Mouse (Mus musculus) small intestine, adult 2 months (tissue): Measurements from ENCODE around the gene Sstr2. TPM values are rescaled to one million over a fixed set of nuclear protein-coding genes. Genes with fewer than 3 reads are reported as not detected.

Source experiments
- H3K27ac ChIP-seq: fragments of 200-500 bp; 2 replicates; pipeline ENCODE4 v1.5.1; 2012; ENCODE audit warnings: low read depth, low read length, control low read depth, inconsistent platforms; ENCODE audit not compliant: insufficient read depth
- H3K27me3 ChIP-seq: fragments of 200-500 bp; 2 replicates; pipeline ENCODE4 v1.6.1; 2012; ENCODE audit warnings: mild to moderate bottlenecking, moderate library complexity, low read length, inconsistent platforms; ENCODE audit not compliant: control insufficient read depth, insufficient read depth
- H3K36me3 ChIP-seq: fragments of 200-500 bp; 2 replicates; pipeline ENCODE4 v1.6.1; 2012; ENCODE audit warnings: mild to moderate bottlenecking, low read length, control low read depth, inconsistent platforms; ENCODE audit not compliant: control insufficient read depth, insufficient read depth
- H3K4me1 ChIP-seq: fragments of 200-500 bp; 2 replicates; pipeline ENCODE4 v1.6.1; 2012; ENCODE audit warnings: low read length, inconsistent platforms, mixed read lengths; ENCODE audit not compliant: control insufficient read depth, insufficient read depth, insufficient read length
- H3K4me3 ChIP-seq: fragments of 200-500 bp; 2 replicates; pipeline ENCODE4 v1.5.1; 2012; ENCODE audit warnings: low read depth, mild to moderate bottlenecking, control low read depth, inconsistent platforms, low read length, moderate library complexity
- CTCF ChIP-seq: fragments of 200-500 bp; IDR thresholded peaks from 2 replicates; pipeline ENCODE4 v1.5.1; 2012; ENCODE audit warnings: low read depth, mild to moderate bottlenecking, control low read depth, inconsistent platforms, low read length, moderate library complexity, mixed read lengths; ENCODE audit not compliant: insufficient replicate concordance, insufficient read length; ENCODE audit errors: extremely low read depth
- POLR2A ChIP-seq: fragments of 200-500 bp; IDR thresholded peaks from 2 replicates; pipeline ENCODE4 v1.6.1; 2012; ENCODE audit warnings: low read depth, mild to moderate bottlenecking, control low read depth, inconsistent platforms, low read length, moderate library complexity
- WGBS: fragments of 180-500 bp; shearing (Covaris S2); methylation state at CpG from one replicate; pipeline ENCODE4 v1.1.7; 2018; 5-methylcytosine and 5-hydroxymethylcytosine counted together
- polyA plus RNA-seq: library from polyadenylated mRNA; depleted of rRNA; stranded (reverse); fragments of >200 nt; gene quantifications from 2 replicates; pipeline ENCODE4 v1.2.3, GENCODE M21; 2012; rRNA removed

The Sstr2 gene
- polyA plus RNA-seq, 1 experiment, result 0.23 TPM

DNA sequence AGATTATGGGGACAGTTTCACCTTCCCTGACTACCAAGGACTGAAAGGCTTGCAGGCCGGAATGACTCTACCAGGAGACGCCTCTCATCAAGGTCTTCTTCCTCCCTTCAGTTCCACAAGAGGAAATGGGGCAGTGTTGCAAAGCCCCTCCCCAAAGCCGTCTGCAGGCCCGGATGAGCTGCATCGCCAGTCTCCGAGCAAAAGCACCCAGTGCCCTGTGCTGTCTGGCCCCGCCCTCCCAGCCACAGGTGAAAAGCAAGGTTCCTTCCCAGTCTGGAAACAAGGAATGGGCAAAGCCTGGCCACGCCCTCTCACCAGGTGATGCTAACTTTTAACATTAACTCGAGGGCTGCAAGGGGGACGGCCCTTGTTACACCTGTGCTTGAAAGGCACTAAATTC is 47.5 kb downstream of the Sstr2 start:
- WGBS, result 17% methylated on average over 10 of the region's 10 CpGs
- Histone ChIP-seq H3K27ac (peak overlapping the region; percentile 48), H3K4me1 (peaks cover 21% of the 10 kb centered on the region), H3K4me3 (no peak overlapping the region), H3K27me3 (no peaks in the 10 kb centered on the region), H3K36me3 (peaks cover 27% of the 10 kb centered on the region)
- TF ChIP-seq POLR2A (no peak), CTCF (no peak)

DNA sequence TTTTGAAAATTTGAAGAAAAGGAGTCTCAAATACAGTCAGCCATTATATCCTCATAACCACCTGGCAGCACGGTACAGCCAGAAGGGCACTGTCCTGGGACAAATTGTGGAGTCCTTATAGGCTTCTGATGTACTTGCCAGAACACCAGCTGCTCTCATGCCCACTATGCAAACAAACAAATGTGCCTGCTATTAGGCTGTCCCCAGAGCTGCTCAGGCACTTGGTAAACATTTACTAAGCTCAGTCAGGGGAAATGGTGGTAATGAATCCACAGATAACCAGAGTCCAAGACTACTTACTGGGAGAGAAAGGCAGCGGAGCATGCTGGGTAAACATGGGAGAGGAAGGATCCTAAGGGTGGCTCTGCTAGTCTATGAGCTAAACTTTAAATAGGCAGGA is 48.0 kb downstream of the Sstr2 start:
- H3K4me1 ChIP-seq, result peaks cover 21% of the 10 kb centered on the region
- TF ChIP-seq POLR2A (no peak), CTCF (no peak)
- 24% methylated on average over 2 of the region's 2 CpGs for WGBS
- H3K36me3 ChIP-seq, result peaks cover 22% of the 10 kb centered on the region
- H3K27me3 ChIP-seq, result no peaks in the 10 kb centered on the region
- no peak overlapping the region for H3K4me3 ChIP-seq
- H3K27ac ChIP-seq, result peak overlapping the region; percentile 73

DNA sequence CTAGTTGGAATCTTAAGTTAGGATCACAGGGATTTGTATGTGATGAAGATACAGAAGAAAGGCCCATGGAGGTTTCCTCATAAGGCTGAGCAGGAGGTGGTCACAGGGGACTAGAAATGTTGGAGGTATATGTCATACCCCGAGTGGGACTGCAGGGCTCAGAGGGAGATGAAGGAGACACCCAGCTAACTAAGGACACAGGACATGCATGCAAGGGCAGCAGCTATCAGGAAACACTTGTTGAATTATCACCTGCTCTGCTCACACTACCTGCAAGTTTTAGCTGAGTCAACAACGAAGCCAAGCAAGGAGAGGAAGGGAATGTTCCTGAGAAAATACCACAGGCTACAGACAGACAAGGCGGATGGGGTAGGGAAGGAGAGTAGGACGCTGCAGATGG is 48.6 kb downstream of the Sstr2 start:
- peak overlapping the region; percentile 73 for H3K27ac ChIP-seq
- peaks cover 21% of the 10 kb centered on the region for H3K4me1 ChIP-seq
- peaks cover 19% of the 10 kb centered on the region for H3K36me3 ChIP-seq
- no peak overlapping the region for H3K4me3 ChIP-seq
- WGBS, result 27% methylated on average over 4 of the region's 4 CpGs
- H3K27me3 ChIP-seq, result no peaks in the 10 kb centered on the region
- TF ChIP-seq CTCF (no peak), POLR2A (no peak)

DNA sequence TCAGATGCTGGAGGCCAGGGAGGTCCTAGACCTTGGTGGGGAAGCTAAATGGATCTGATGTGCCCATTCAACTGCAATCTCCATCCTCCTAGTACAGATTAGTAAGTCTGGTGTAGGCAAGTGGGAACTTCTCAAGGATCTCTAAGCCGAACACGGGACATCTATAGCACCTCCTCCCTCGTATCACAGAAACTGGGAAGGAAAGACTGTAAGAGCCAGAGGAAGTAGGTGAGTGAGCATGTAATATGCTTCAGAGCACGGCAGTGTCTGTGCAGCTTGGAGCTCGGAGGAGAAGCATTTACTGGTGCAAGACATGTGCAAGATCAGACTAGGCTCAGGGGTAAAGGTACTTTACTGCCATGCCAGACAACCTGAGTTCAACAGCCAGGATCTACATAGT is 49.7 kb downstream of the Sstr2 start:
- Histone ChIP-seq H3K36me3 (peaks cover 22% of the 10 kb centered on the region), H3K27me3 (no peaks in the 10 kb centered on the region), H3K27ac (no peak overlapping the region), H3K4me3 (no peak overlapping the region), H3K4me1 (peaks cover 21% of the 10 kb centered on the region)
- TF ChIP-seq POLR2A, result no peak
- WGBS, result 69% methylated on average over 5 of the region's 5 CpGs

DNA sequence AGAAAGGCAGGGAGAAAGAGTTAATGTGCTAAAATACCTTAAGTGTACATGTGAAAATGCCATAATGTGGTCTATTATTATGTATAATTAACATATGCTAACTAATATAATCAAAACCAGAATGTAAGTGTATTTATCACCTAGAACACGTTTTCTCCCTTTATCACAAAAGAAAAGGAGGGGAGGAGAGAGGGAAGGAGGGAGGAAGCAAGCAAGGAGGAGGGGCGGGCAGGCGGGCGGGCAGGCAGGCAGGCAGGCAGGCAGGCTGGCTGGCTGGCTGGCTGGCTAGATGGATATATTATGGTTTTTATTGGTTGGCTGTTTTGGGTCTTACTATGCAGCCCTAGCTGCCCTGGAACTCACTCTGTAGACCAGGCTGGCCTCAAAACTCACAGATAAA is 50.6 kb downstream of the Sstr2 start:
- 58% methylated on average over 4 of the region's 4 CpGs for WGBS
- peaks cover 21% of the 10 kb centered on the region for H3K4me1 ChIP-seq
- no peak overlapping the region for H3K4me3 ChIP-seq
- H3K27me3 ChIP-seq, result no peaks in the 10 kb centered on the region
- no peak overlapping the region for H3K27ac ChIP-seq
- H3K36me3 ChIP-seq, result peaks cover 22% of the 10 kb centered on the region
- TF ChIP-seq CTCF (no peak), POLR2A (no peak)

DNA sequence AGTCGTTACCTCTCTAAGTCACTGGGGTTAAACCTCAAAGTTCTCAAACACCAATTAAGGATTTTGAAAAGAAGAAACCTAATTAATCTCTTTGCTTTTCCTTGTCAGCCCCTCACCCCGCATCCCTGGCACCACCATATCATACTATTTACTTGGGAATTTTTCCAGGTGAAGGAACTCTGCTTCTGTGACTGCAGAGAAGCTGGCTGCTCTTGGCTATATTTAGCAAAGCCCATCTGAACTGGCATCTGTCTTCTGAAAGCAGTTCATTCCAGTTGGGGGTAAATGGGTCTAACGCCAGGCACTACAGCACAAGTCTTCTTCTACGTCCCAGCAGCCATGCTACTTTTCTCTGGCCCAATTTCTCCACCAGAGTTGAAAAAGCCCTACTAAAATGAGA is 54.5 kb downstream of the Sstr2 start:
- Histone ChIP-seq H3K4me3 (no peak overlapping the region), H3K27ac (no peak overlapping the region), H3K36me3 (peaks cover 40% of the 10 kb centered on the region), H3K4me1 (peaks cover 2% of the 10 kb centered on the region), H3K27me3 (no peaks in the 10 kb centered on the region)
- WGBS, result 80% methylated on average over 4 of the region's 4 CpGs
- no peak for TF ChIP-seq CTCF
- TF ChIP-seq POLR2A, result no peak

DNA sequence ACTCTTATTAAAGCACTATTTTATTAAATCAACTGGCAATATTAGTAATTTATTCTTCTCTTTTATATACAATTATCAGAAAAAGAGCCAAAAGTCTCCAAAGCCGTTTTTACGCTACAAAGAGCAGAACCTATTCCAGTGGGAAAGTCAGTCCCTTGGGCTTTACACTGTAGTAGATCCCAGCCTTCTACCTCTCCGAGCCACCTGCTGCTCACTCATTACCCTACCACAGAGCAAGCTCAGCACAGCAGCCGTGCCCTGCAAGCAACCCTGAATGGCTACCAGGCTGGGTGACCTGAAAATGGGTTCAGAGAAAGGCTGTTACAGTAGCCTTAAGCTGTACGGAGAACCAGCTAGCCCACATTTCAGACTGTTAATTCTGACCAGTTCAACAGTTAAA is 55.5 kb downstream of the Sstr2 start:
- Histone ChIP-seq H3K36me3 (peaks cover 40% of the 10 kb centered on the region), H3K4me3 (no peak overlapping the region), H3K27ac (no peak overlapping the region), H3K4me1 (no peaks in the 10 kb centered on the region; the same call in 1 of the 2 replicates), H3K27me3 (no peaks in the 10 kb centered on the region)
- no peak for TF ChIP-seq POLR2A
- no peak for TF ChIP-seq CTCF
- 89% methylated on average over 5 of the region's 5 CpGs for WGBS

Other genes with a start within 250 kb of the Sstr2 start
- 30.2 and 50.2 TPM in 2 replicates for gene Cog1, start 29.8 kb downstream of the Sstr2 start, polyA plus RNA-seq
- 30.5 and 32.4 TPM in 2 replicates for gene Slc39a11, start 30.7 kb downstream of the Sstr2 start, polyA plus RNA-seq
- 19.1 and 33.4 TPM in 2 replicates for gene Fam104a, start 64.8 kb downstream of the Sstr2 start, polyA plus RNA-seq
- gene D11Wsu47e, start 65.1 kb downstream of the Sstr2 start, polyA plus RNA-seq, result 2.6 and 3.1 TPM in 2 replicates
- not detected in 2 replicates for gene Cpsf4l, start 90.7 kb downstream of the Sstr2 start, polyA plus RNA-seq
- 22.9 and 41.4 TPM in 2 replicates for gene Cdc42ep4, start 132.5 kb downstream of the Sstr2 start, polyA plus RNA-seq